ENCODE assay signal across 8 mouse cellular contexts in genomic region chr2:132131266-132131665, GRCm38 (mm10). TPM values are rescaled to one million over a fixed set of nuclear protein-coding genes. Genes with fewer than 3 reads are reported as not detected.
DNase-seq lines count a peak whose midpoint lies in the region; ATAC-seq and TF ChIP-seq lines count a peak whose summit lies in the region.

No protein-coding gene starts in this region.

- peak overlapping the region; percentile 25 for H3K4me2 ChIP-seq in forebrain, embryonic 16.5 days (ENCODE audit: low read length)
- H3K4me2 ChIP-seq in hindbrain, embryonic 14.5 days (replicated peaks), result peak overlapping the region; percentile 29
- H3K4me2 ChIP-seq in midbrain, embryonic 16.5 days (ENCODE audit: low read length), result peak overlapping the region; percentile 29

- H3K27ac ChIP-seq in forebrain, embryonic 16.5 days (ENCODE audit: low read length), result no peak overlapping the region
- H3K27ac ChIP-seq in hindbrain, embryonic 14.5 days, result no peak overlapping the region
- no peak overlapping the region for H3K27ac ChIP-seq in midbrain, embryonic 16.5 days (ENCODE audit: low read length)
- no peak overlapping the region; the same call in 1 of the 2 replicates for H3K27ac ChIP-seq in left cerebral cortex, adult 2 months

- DNase-seq in NIH3T3 (ENCODE audit: low read depth) (peak; percentile 69), liver (peak; percentile 61)
- DNase-seq in cerebellum, adult 11-12 months, result peak; percentile 79
- no peak for DNase-seq in hindbrain, embryonic 14.5 days (ENCODE audit: low spot score)
- DNase-seq in thymus, postnatal 4 days, result peak; percentile 40
- no peak for DNase-seq in left cerebral cortex, adult 2 months (ENCODE audit: extremely low spot score in 1 of 2, low spot score in 2 of 2)

- H3K9ac ChIP-seq in forebrain, embryonic 16.5 days (replicated peaks; ENCODE audit: low read depth, low read length), result no peak overlapping the region
- H3K9ac ChIP-seq in hindbrain, embryonic 14.5 days, result no peak overlapping the region
- no peak overlapping the region for H3K9ac ChIP-seq in midbrain, embryonic 16.5 days (ENCODE audit: low read depth, low read length)

- intact Hi-C loops in left cerebral cortex, adult 2 months (cut with DNase I), result no loop called here

- no peaks in the 10 kb centered on the region for H3K9me3 ChIP-seq in forebrain, embryonic 16.5 days (ENCODE audit: control insufficient read depth, low read length)
- no peaks in the 10 kb centered on the region for H3K9me3 ChIP-seq in hindbrain, embryonic 14.5 days (ENCODE audit: control insufficient read depth, low read length)
- H3K9me3 ChIP-seq in midbrain, embryonic 16.5 days (replicated peaks; ENCODE audit: control insufficient read depth, low read length, poor library complexity, severe bottlenecking), result no peaks in the 10 kb centered on the region

- H3K4me3 ChIP-seq in forebrain, embryonic 16.5 days (replicated peaks; ENCODE audit: low read length), result no peak overlapping the region
- no peak overlapping the region for H3K4me3 ChIP-seq in hindbrain, embryonic 14.5 days (replicated peaks; ENCODE audit: low read length)
- H3K4me3 ChIP-seq in midbrain, embryonic 16.5 days (ENCODE audit: low read depth, low read length), result no peak overlapping the region
- H3K4me3 ChIP-seq in left cerebral cortex, adult 2 months, result no peak overlapping the region

- no peaks in the 10 kb centered on the region for H3K27me3 ChIP-seq in forebrain, embryonic 16.5 days (replicated peaks; ENCODE audit: control insufficient read depth, insufficient read depth, low read length)
- H3K27me3 ChIP-seq in hindbrain, embryonic 14.5 days (ENCODE audit: control insufficient read depth, insufficient read depth, low read length), result no peaks in the 10 kb centered on the region
- no peaks in the 10 kb centered on the region for H3K27me3 ChIP-seq in midbrain, embryonic 16.5 days (ENCODE audit: control insufficient read depth, insufficient read depth, low read depth, low read length)

- H3K4me1 ChIP-seq in forebrain, embryonic 16.5 days (replicated peaks; ENCODE audit: control insufficient read depth, insufficient read depth, low read length), result peaks cover 25% of the 10 kb centered on the region
- peaks cover 18% of the 10 kb centered on the region for H3K4me1 ChIP-seq in hindbrain, embryonic 14.5 days (replicated peaks; ENCODE audit: control insufficient read depth, insufficient read depth, low read length)
- H3K4me1 ChIP-seq in midbrain, embryonic 16.5 days (ENCODE audit: control insufficient read depth, insufficient read depth, low read length), result peaks cover 24% of the 10 kb centered on the region

- no peak for ATAC-seq in forebrain, embryonic 16.5 days
- ATAC-seq in hindbrain, embryonic 14.5 days (ENCODE audit: low FRiP score), result no peak
- no peak for ATAC-seq in midbrain, embryonic 16.5 days

- WGBS in forebrain, embryonic 16.5 days, result 4% methylated on average over 9 of the region's 9 CpGs
- WGBS in hindbrain, embryonic 14.5 days, result 6% methylated on average over 9 of the region's 9 CpGs
- 7% methylated on average over 9 of the region's 9 CpGs for WGBS in midbrain, embryonic 16.5 days

- H3K36me3 ChIP-seq in forebrain, embryonic 16.5 days (ENCODE audit: control insufficient read depth, insufficient read depth), result no peaks in the 10 kb centered on the region
- no peaks in the 10 kb centered on the region for H3K36me3 ChIP-seq in hindbrain, embryonic 14.5 days (replicated peaks; ENCODE audit: control insufficient read depth, insufficient read depth)
- no peaks in the 10 kb centered on the region for H3K36me3 ChIP-seq in midbrain, embryonic 16.5 days (ENCODE audit: control insufficient read depth, insufficient read depth, low read length)

- no peak for TF ChIP-seq CTCF in left cerebral cortex, adult 2 months (IDR thresholded peaks at IDR 0.05)

RNA-seq across cellular contexts. Expression of gene Slc23a2, which starts 13.6 kb away (rescaled TPM):
- 32.7 and 37.2 TPM in 2 replicates for polyA plus RNA-seq in forebrain, embryonic 16.5 days (2015; fragmentation: Nextera tagmentation; extraction: Ambion mirVana)
- 44.6 and 49.8 TPM in 2 replicates for polyA plus RNA-seq in hindbrain, embryonic 14.5 days (2014; fragmentation: Nextera tagmentation; extraction: Ambion mirVana)
- 32.6 and 37.9 TPM in 2 replicates for polyA plus RNA-seq in midbrain, embryonic 16.5 days (2015; fragmentation: Nextera tagmentation; extraction: Ambion mirVana)
- 100 to 1,000 TPM; 142 to 162 TPM for total RNA-seq in left cerebral cortex, adult 2 months (2021)

Comparison
In these comparisons a context has a peak if more than half of its experiments do, and no peak if none do; other contexts are left out.
1. DNase-seq: peak in NIH3T3 (single experiment), cerebellum, adult 11-12 months (single experiment), liver (single experiment) and thymus, postnatal 4 days (single experiment); none in hindbrain, embryonic 14.5 days (single experiment) and left cerebral cortex, adult 2 months (0 of 2).
2. Peak in every context shown above with its lines, with median percentiles within 50 percentile points of each other: H3K4me2 ChIP-seq.